9 mouse cellular contexts compared by ENCODE assay signal in genomic region chr4:123623742-123624151, GRCm38 (mm10).
DNase-seq lines count a peak whose midpoint lies in the region; ATAC-seq and TF ChIP-seq lines count a peak whose summit lies in the region.
"Had no signal": no experiment of that assay in that cellular context is flagged by ENCODE, and none has a peak within 500 bp of the region (broad histone marks: within the 10 kb centered on the region; RNA-seq: fewer than 3 reads in every experiment).

No protein-coding gene starts in this region.

- no peak overlapping the region for H3K4me2 ChIP-seq in hindbrain, embryonic 15.5 days
- H3K4me2 ChIP-seq in hindbrain, embryonic 14.5 days (replicated peaks), result no peak overlapping the region
- H3K4me2 ChIP-seq in lung, postnatal 0 days (replicated peaks; ENCODE audit: low read depth, low read length), result peak overlapping the region; percentile 19; the same call in 1 of the 2 replicates
- no peak overlapping the region for H3K4me2 ChIP-seq in liver, postnatal 0 days (ENCODE audit: low read depth, low read length)
- H3K4me2 ChIP-seq: liver, embryonic 12.5 days had no signal

- peak; percentile 78; the same call in 1 of the 2 replicates for TF ChIP-seq EP300 in lung, postnatal 0 days (IDR thresholded peaks at IDR 0.05)
- no peak for TF ChIP-seq EP300 in liver, postnatal 0 days (IDR thresholded peaks at IDR 0.05; ENCODE audit: low read depth)

- H3K36me3 ChIP-seq in hindbrain, embryonic 15.5 days, result no peaks in the 10 kb centered on the region
- H3K36me3 ChIP-seq in hindbrain, embryonic 14.5 days (replicated peaks; ENCODE audit: control insufficient read depth, insufficient read depth), result no peaks in the 10 kb centered on the region
- H3K36me3 ChIP-seq in lung, postnatal 0 days (ENCODE audit: insufficient read depth, low read length), result no peaks in the 10 kb centered on the region
- H3K36me3 ChIP-seq in liver, postnatal 0 days (replicated peaks; ENCODE audit: insufficient read depth, low read length), result no peaks in the 10 kb centered on the region
- H3K36me3 ChIP-seq: liver, embryonic 12.5 days had no signal

- H3K9ac ChIP-seq in hindbrain, embryonic 15.5 days, result no peak overlapping the region
- no peak overlapping the region for H3K9ac ChIP-seq in hindbrain, embryonic 14.5 days
- no peak overlapping the region; the same call in 1 of the 2 replicates for H3K9ac ChIP-seq in lung, postnatal 0 days (replicated peaks; ENCODE audit: low read depth)
- H3K9ac ChIP-seq in liver, postnatal 0 days (replicated peaks), result no peak overlapping the region
- H3K9ac ChIP-seq: liver, embryonic 12.5 days had no signal

- H3K4me3 ChIP-seq in hindbrain, embryonic 15.5 days, result no peak overlapping the region
- no peak overlapping the region for H3K4me3 ChIP-seq in hindbrain, embryonic 14.5 days (replicated peaks; ENCODE audit: low read length)
- no peak overlapping the region for H3K4me3 ChIP-seq in lung, postnatal 0 days (ENCODE audit: low read depth, low read length)
- no peak overlapping the region for H3K4me3 ChIP-seq in liver, postnatal 0 days (ENCODE audit: low read depth, low read length)
- H3K4me3 ChIP-seq: liver, embryonic 12.5 days had no signal

- no peak for ATAC-seq in hindbrain, embryonic 15.5 days (ENCODE audit: low FRiP score, low read depth)
- ATAC-seq in hindbrain, embryonic 14.5 days (ENCODE audit: low FRiP score), result no peak
- peak; percentile 86 for ATAC-seq in lung, postnatal 0 days
- ATAC-seq in liver, postnatal 0 days, result no peak
- ATAC-seq: liver, embryonic 12.5 days had no signal

- peaks cover 25% of the 10 kb centered on the region for H3K4me1 ChIP-seq in hindbrain, embryonic 15.5 days (replicated peaks)
- H3K4me1 ChIP-seq in hindbrain, embryonic 14.5 days (replicated peaks; ENCODE audit: control insufficient read depth, insufficient read depth, low read length), result peaks cover 12% of the 10 kb centered on the region; the same call in 1 of the 2 replicates
- H3K4me1 ChIP-seq in lung, postnatal 0 days (ENCODE audit: insufficient read depth, low read depth, low read length), result peaks cover 37% of the 10 kb centered on the region; the same call in 1 of the 2 replicates
- peaks cover 19% of the 10 kb centered on the region for H3K4me1 ChIP-seq in liver, postnatal 0 days (ENCODE audit: insufficient read depth)

- H3K9me3 ChIP-seq in hindbrain, embryonic 15.5 days, result no peaks in the 10 kb centered on the region
- no peaks in the 10 kb centered on the region for H3K9me3 ChIP-seq in hindbrain, embryonic 14.5 days (ENCODE audit: control insufficient read depth, low read length)
- no peaks in the 10 kb centered on the region for H3K9me3 ChIP-seq in lung, postnatal 0 days (ENCODE audit: low read length)
- H3K9me3 ChIP-seq in liver, postnatal 0 days (ENCODE audit: low read length), result no peaks in the 10 kb centered on the region
- H3K9me3 ChIP-seq: liver, embryonic 12.5 days had no signal

- no peaks in the 10 kb centered on the region for H3K27me3 ChIP-seq in hindbrain, embryonic 15.5 days
- no peaks in the 10 kb centered on the region for H3K27me3 ChIP-seq in hindbrain, embryonic 14.5 days (ENCODE audit: control insufficient read depth, insufficient read depth, low read length)
- no peaks in the 10 kb centered on the region for H3K27me3 ChIP-seq in lung, postnatal 0 days (replicated peaks; ENCODE audit: insufficient read depth, low read length)
- no peaks in the 10 kb centered on the region for H3K27me3 ChIP-seq in liver, postnatal 0 days (ENCODE audit: insufficient read depth, low read length)
- H3K27me3 ChIP-seq: liver, embryonic 12.5 days had no signal

- DNase-seq in hindbrain, embryonic 14.5 days (ENCODE audit: low spot score), result no peak
- peak; percentile 77 for DNase-seq in R1 (ENCODE audit: low read depth, low spot score)
- DNase-seq in fibroblast of lung, adult 2 months (ENCODE audit: low read depth), result peak; percentile 48
- DNase-seq in lung, postnatal 0 days (ENCODE audit: low spot score), result peak; percentile 94
- DNase-seq in liver, postnatal 0 days, result no peak
- no peak for DNase-seq in adrenal gland, postnatal 10 days
- DNase-seq in right cerebral cortex, postnatal 36 days (ENCODE audit: low spot score in 2 of 2), result no peak

- H3K27ac ChIP-seq in hindbrain, embryonic 15.5 days (replicated peaks), result peak overlapping the region; percentile 51; the same call in 1 of the 2 replicates
- H3K27ac ChIP-seq in hindbrain, embryonic 14.5 days, result no peak overlapping the region
- H3K27ac ChIP-seq in lung, postnatal 0 days (ENCODE audit: low read length), result peak overlapping the region; percentile 88
- H3K27ac ChIP-seq in liver, postnatal 0 days (ENCODE audit: low read depth), result no peak overlapping the region
- H3K27ac ChIP-seq: liver, embryonic 12.5 days had no signal

- no peak for TF ChIP-seq CTCF in lung, postnatal 0 days (IDR thresholded peaks at IDR 0.05)
- no peak for TF ChIP-seq CTCF in liver, postnatal 0 days (IDR thresholded peaks at IDR 0.05; ENCODE audit: low read depth)

- 78% methylated on average over 5 of the region's 5 CpGs for WGBS in hindbrain, embryonic 15.5 days
- WGBS in hindbrain, embryonic 14.5 days, result 86% methylated on average over 5 of the region's 5 CpGs
- 28% methylated on average over 5 of the region's 5 CpGs for WGBS in lung, postnatal 0 days
- 76% methylated on average over 5 of the region's 5 CpGs for WGBS in liver, postnatal 0 days (ENCODE audit: insufficient replicate concordance)

Comparison
In these comparisons a context has a peak if more than half of its experiments do, and no peak if none do; other contexts are left out.
1. H3K27ac ChIP-seq: peak in hindbrain, embryonic 15.5 days (single experiment) and lung, postnatal 0 days (single experiment); none in hindbrain, embryonic 14.5 days (single experiment) and liver, postnatal 0 days (single experiment).
2. DNase-seq: peak in R1 (single experiment), fibroblast of lung, adult 2 months (single experiment) and lung, postnatal 0 days (single experiment); none in hindbrain, embryonic 14.5 days (single experiment), liver, postnatal 0 days (single experiment), adrenal gland, postnatal 10 days (single experiment) and right cerebral cortex, postnatal 36 days (0 of 2).